Mouse (Mus musculus): ENCODE measurements at regions not wholly inside any gene's neighbourhood (a gene's known extent, or its start where the extent isn't known, plus 50 kb on each side); places are given as distances from the start of the nearest gene placed in this dataset.

DNA sequence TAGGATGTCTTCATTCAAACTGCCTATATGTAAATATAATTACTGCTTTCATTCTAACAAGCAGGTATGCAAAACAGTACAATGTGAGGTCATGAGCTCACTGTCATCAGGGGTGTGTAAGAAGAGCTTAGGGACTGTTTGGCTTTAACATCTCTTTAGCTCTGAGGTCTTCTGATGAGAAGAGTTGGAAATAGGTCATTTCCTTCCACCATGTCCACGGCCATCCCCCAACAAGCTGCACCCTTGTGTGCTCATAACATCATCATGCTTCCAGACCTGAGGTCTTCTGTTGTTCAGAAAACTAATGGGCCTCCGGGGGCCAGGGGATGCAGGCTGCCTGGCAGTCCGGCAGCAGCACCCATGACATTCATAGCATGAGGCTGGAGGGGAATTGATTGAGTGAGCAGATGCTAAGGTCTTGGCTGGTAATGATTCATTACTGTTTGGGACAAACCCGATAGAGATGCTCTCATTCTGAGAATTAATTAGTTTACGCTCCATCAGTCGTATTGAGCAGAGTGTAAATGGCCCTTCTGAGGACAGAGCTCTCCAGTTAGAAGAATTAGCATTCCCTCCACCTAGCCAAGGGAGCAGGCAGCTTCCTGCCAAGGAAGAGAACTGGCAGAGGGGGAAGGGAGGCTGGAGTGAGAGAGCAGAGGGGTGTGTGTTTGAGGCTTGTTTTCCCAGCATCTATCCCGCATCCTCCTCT is 64.0 kb downstream of the Rps24 start:
- H3K36me3 ChIP-seq (ENCODE audit: control insufficient read depth, insufficient read depth, low read length): no peaks in the 10 kb centered on the region
- H3K9ac ChIP-seq (ENCODE audit: low read depth, low read length): no peak overlapping the region
- no peak overlapping the region for H3K4me2 ChIP-seq (replicated peaks; ENCODE audit: low read depth, low read length)
- no peaks in the 10 kb centered on the region for H3K9me3 ChIP-seq (ENCODE audit: control insufficient read depth, low read length)
- no peak overlapping the region for H3K4me3 ChIP-seq (ENCODE audit: low read depth, low read length)
- no peaks in the 10 kb centered on the region for H3K4me1 ChIP-seq (replicated peaks; ENCODE audit: control insufficient read depth, insufficient read depth, low read length)
- 32% methylated on average over 7 of the region's 7 CpGs for WGBS
- H3K27me3 ChIP-seq (ENCODE audit: control insufficient read depth, insufficient read depth, low read length): no peaks in the 10 kb centered on the region
- DNase-seq (ENCODE audit: low spot score) (peak; percentile 68), ATAC-seq (ENCODE audit: low FRiP score) (peak; percentile 95)
- peak overlapping the region; percentile 88 for H3K27ac ChIP-seq (ENCODE audit: low read depth, low read length)

DNA sequence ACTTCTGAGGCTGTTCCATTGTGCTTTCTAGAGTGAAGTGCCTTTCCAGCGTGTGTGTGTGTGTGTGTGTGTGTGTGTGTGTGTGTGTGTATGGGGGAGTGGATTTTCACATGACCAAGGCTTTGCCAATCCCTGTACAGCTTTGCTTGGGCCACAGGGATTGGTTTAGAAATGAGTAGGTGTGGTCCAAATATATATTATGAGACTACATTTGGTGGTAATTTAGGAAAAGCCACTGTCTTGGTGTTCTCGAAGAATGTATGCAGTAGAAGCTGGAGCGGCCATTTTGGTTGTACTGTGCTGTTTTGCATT is 64.5 kb downstream of the Rps24 start:
- H3K4me3 ChIP-seq (ENCODE audit: low read depth, low read length): no peak overlapping the region
- no peak overlapping the region for H3K9ac ChIP-seq (ENCODE audit: low read depth, low read length)
- H3K27ac ChIP-seq (ENCODE audit: low read depth, low read length): peak overlapping the region; percentile 88
- H3K4me1 ChIP-seq (replicated peaks; ENCODE audit: control insufficient read depth, insufficient read depth, low read length): no peaks in the 10 kb centered on the region
- H3K4me2 ChIP-seq (replicated peaks; ENCODE audit: low read depth, low read length): no peak overlapping the region
- ATAC-seq (ENCODE audit: low FRiP score) (no peak; the same call in 1 of the 2 replicates), DNase-seq (ENCODE audit: low spot score) (no peak)
- no peaks in the 10 kb centered on the region for H3K9me3 ChIP-seq (ENCODE audit: control insufficient read depth, low read length)
- no peaks in the 10 kb centered on the region for H3K27me3 ChIP-seq (ENCODE audit: control insufficient read depth, insufficient read depth, low read length)
- no peaks in the 10 kb centered on the region for H3K36me3 ChIP-seq (ENCODE audit: control insufficient read depth, insufficient read depth, low read length)
- 68% methylated on average over 3 of the region's 3 CpGs for WGBS

DNA sequence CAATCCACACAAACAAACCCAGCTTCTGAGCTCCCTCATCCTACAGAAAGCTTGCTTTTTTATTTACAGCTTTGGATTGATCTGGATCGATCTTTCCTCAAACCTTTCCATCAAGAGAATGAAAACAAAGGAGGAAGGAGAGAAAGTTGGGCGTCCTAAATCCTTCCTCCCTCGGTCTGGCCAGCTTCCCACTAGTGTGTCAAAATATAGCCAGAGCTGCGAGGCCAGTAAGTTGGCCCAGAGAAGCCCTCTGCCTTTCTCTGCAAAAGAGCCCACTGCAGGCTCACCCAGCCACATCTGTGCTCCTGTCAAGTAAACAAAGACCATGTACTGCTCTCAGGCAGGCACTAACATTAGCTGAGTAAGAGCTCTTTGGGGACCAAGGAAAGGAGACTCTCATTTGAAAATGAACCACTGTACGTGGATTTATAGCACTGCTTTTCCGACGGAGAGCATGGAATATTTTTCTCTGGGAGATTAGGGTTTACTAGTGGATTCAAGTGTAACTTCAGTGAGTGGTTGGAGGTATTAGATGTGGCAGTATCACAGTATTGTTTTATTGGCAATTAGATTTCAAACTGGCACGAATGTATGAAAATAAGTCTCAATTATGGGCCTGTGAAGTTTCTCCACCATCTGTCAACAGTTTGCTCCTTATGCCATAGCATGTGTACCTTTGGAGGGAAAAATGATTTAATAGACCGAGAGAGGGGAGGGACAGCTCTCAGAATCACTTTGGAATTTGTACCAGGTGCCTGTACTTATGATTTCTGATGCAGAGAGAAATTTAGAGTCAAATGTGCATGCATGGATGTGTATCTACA is 78.1 kb downstream of the Rps24 start:
- no peak for ATAC-seq (ENCODE audit: low FRiP score)
- no peaks in the 10 kb centered on the region for H3K9me3 ChIP-seq (ENCODE audit: control insufficient read depth, low read length)
- 78% methylated on average over 9 of the region's 9 CpGs for WGBS
- no peaks in the 10 kb centered on the region for H3K36me3 ChIP-seq (ENCODE audit: control insufficient read depth, insufficient read depth, low read length)
- H3K4me1 ChIP-seq (replicated peaks; ENCODE audit: control insufficient read depth, insufficient read depth, low read length): 0 out of 2 replicates have a peak, but pooled peaks cover 2% of the 10 kb centered on the region
- no peak overlapping the region for H3K9ac ChIP-seq (ENCODE audit: low read depth, low read length)
- peak; percentile 5 for DNase-seq (ENCODE audit: low spot score)
- 0 out of 2 replicates have a peak overlapping the region, but pooled peaks have one; percentile 3 for H3K27ac ChIP-seq (ENCODE audit: low read depth, low read length)
- no peak overlapping the region for H3K4me3 ChIP-seq (ENCODE audit: low read depth, low read length)
- no peaks in the 10 kb centered on the region for H3K27me3 ChIP-seq (ENCODE audit: control insufficient read depth, insufficient read depth, low read length)
- no peak overlapping the region for H3K4me2 ChIP-seq (replicated peaks; ENCODE audit: low read depth, low read length)

DNA sequence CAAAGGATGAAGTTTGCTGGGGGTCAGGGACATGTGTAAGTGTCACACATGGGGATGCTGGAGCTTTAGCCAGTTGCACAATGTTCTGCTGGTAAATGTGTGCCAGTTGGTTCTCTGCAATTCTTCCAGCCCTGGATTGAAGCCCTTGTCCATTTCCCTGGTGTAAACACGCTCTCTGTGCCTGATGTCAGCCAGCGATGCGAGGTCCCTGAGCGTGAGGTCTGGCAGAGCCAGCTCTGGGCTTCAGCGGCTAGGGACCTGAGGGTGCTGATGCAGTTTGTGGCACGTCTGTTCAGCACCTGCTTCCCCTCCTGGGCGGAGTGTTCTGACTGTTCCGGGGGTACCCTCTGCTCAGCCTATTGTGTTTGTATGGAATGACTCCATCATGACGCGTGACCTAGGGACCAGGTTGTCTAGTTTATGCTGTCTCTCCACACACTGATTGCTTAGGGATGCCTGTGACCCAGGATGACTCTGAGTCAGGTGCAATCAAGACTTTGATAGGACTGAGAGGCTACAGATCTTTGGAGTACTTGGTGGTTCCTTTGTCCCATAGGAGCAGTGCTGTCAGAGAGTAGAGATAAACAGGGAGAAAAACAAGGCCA is 78.9 kb downstream of the Rps24 start:
- H3K4me1 ChIP-seq (replicated peaks; ENCODE audit: control insufficient read depth, insufficient read depth, low read length): 0 out of 2 replicates have a peak, but pooled peaks cover 2% of the 10 kb centered on the region
- ATAC-seq (ENCODE audit: low FRiP score) (no peak), DNase-seq (ENCODE audit: low spot score) (peak; percentile 17)
- no peak overlapping the region for H3K4me2 ChIP-seq (replicated peaks; ENCODE audit: low read depth, low read length)
- no peaks in the 10 kb centered on the region for H3K9me3 ChIP-seq (ENCODE audit: control insufficient read depth, low read length)
- H3K27me3 ChIP-seq (ENCODE audit: control insufficient read depth, insufficient read depth, low read length): no peaks in the 10 kb centered on the region
- H3K4me3 ChIP-seq (ENCODE audit: low read depth, low read length): no peak overlapping the region
- WGBS: 74% methylated on average over 10 of the region's 10 CpGs
- H3K27ac ChIP-seq (ENCODE audit: low read depth, low read length): no peak overlapping the region
- no peak overlapping the region for H3K9ac ChIP-seq (ENCODE audit: low read depth, low read length)
- no peaks in the 10 kb centered on the region for H3K36me3 ChIP-seq (ENCODE audit: control insufficient read depth, insufficient read depth, low read length)

DNA sequence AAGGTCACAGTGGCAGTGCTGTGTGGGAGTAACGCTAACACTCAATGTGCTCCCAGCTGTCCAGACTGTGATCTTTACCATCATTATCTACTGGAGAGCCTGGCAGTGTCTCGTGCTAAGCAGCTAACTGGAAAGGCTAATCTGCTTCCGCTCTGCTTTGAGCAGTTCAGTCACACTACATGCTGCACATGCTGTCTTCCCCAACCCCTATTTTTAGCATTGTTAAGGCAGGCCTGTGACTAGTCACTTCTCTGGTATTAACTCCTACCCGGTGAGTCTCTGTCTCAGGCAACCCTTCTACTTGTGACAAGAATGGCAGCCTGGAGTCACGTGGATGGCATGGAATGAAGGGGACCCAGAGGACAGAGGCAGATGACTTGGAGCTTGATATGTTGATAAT is 88.2 kb downstream of the Rps24 start:
- Histone ChIP-seq H3K36me3 (ENCODE audit: control insufficient read depth, insufficient read depth, low read length) (no peaks in the 10 kb centered on the region), H3K4me3 (ENCODE audit: low read depth, low read length) (no peak overlapping the region), H3K9me3 (ENCODE audit: control insufficient read depth, low read length) (no peaks in the 10 kb centered on the region), H3K4me2 (replicated peaks; ENCODE audit: low read depth, low read length) (no peak overlapping the region), H3K27ac (ENCODE audit: low read depth, low read length) (no peak overlapping the region), H3K27me3 (ENCODE audit: control insufficient read depth, insufficient read depth, low read length) (no peaks in the 10 kb centered on the region), H3K9ac (ENCODE audit: low read depth, low read length) (no peak overlapping the region), H3K4me1 (replicated peaks; ENCODE audit: control insufficient read depth, insufficient read depth, low read length) (peaks cover 6% of the 10 kb centered on the region; the same call in 1 of the 2 replicates)
- WGBS: 87% methylated on average over 5 of the region's 5 CpGs
- ATAC-seq (ENCODE audit: low FRiP score) (no peak), DNase-seq (ENCODE audit: low spot score) (no peak)

DNA sequence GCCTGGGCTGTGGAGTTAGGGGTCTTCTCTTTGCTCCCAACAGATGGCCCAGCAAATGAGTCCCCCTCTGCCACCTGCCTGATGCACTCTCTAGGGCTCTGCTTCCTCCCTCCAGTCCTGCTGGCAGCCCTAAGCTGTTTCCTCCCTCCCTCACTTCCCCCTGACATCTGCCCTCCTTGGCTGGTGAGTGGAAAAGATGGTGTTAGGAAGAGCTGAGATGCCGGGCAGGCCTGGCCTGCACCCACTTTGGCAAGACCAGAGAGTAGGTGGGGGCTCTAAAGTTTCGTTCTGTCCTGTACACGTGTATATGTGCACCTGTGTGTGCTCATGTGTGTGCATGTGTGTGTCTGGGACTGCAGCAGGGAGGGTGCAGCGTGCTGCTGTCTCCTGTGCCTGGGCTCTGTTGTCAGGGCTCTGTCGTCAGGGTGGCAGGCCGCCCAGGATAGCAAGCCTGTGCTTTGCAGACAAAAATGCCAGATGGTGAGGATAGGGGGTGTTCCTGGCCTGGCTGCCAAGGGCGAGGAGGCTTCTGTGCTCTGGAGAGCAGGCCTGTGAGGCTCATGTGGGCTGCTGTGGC is 91.7 kb downstream of the Rps24 start:
- Histone ChIP-seq H3K36me3 (ENCODE audit: control insufficient read depth, insufficient read depth, low read length) (no peaks in the 10 kb centered on the region), H3K4me1 (replicated peaks; ENCODE audit: control insufficient read depth, insufficient read depth, low read length) (peaks cover 6% of the 10 kb centered on the region; the same call in 1 of the 2 replicates), H3K9ac (ENCODE audit: low read depth, low read length) (peak overlapping the region; percentile 27; the same call in 1 of the 2 replicates), H3K27me3 (ENCODE audit: control insufficient read depth, insufficient read depth, low read length) (no peaks in the 10 kb centered on the region), H3K9me3 (ENCODE audit: control insufficient read depth, low read length) (no peaks in the 10 kb centered on the region), H3K27ac (ENCODE audit: low read depth, low read length) (peak overlapping the region; percentile 83), H3K4me2 (replicated peaks; ENCODE audit: low read depth, low read length) (no peak overlapping the region), H3K4me3 (ENCODE audit: low read depth, low read length) (no peak overlapping the region)
- ATAC-seq (ENCODE audit: low FRiP score): peak; percentile 89
- 31% methylated on average over 7 of the region's 7 CpGs for WGBS
- peak; percentile 43 for DNase-seq (ENCODE audit: low spot score)

DNA sequence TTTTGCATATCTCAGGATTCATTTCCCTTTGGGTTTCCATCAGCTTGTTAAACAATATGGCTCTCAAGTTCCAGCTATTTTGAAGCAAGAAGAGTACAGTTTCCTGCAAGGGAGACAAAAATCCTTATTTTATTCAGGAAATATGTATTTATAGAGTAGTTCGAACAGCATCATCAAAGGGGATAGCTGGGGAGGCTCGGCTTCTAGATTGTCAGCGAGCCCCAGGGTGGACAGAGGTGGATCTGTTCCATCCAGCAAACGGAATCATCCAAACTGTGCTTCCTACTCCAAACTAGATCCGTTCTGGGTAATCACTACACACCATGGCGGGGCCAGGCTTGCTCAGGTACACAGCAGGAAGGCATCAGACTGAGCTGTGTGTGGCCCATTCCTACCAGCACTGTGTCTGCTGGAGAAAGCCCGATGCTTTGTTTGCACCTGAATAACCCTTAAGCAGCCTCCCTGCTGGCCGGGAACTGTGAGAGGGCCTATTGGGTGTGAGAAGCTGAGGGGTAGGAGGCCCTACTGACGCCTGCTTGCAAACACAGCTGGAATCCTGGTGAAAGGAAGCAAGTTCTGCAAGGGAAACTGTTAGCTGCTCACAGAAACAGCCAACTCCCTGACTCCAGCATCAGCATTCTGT is 92.3 kb downstream of the Rps24 start:
- 0 out of 2 replicates have a peak, but pooled peaks have one; percentile 33 for ATAC-seq (ENCODE audit: low FRiP score)
- Histone ChIP-seq H3K27ac (ENCODE audit: low read depth, low read length) (peak overlapping the region; percentile 83), H3K27me3 (ENCODE audit: control insufficient read depth, insufficient read depth, low read length) (no peaks in the 10 kb centered on the region), H3K4me2 (replicated peaks; ENCODE audit: low read depth, low read length) (no peak overlapping the region), H3K36me3 (ENCODE audit: control insufficient read depth, insufficient read depth, low read length) (no peaks in the 10 kb centered on the region), H3K9ac (ENCODE audit: low read depth, low read length) (peak overlapping the region; percentile 27; the same call in 1 of the 2 replicates), H3K4me3 (ENCODE audit: low read depth, low read length) (no peak overlapping the region), H3K9me3 (ENCODE audit: control insufficient read depth, low read length) (no peaks in the 10 kb centered on the region), H3K4me1 (replicated peaks; ENCODE audit: control insufficient read depth, insufficient read depth, low read length) (peaks cover 6% of the 10 kb centered on the region; the same call in 1 of the 2 replicates)
- peak; percentile 41 for DNase-seq (ENCODE audit: low spot score)
- 21% methylated on average over 9 of the region's 9 CpGs for WGBS

DNA sequence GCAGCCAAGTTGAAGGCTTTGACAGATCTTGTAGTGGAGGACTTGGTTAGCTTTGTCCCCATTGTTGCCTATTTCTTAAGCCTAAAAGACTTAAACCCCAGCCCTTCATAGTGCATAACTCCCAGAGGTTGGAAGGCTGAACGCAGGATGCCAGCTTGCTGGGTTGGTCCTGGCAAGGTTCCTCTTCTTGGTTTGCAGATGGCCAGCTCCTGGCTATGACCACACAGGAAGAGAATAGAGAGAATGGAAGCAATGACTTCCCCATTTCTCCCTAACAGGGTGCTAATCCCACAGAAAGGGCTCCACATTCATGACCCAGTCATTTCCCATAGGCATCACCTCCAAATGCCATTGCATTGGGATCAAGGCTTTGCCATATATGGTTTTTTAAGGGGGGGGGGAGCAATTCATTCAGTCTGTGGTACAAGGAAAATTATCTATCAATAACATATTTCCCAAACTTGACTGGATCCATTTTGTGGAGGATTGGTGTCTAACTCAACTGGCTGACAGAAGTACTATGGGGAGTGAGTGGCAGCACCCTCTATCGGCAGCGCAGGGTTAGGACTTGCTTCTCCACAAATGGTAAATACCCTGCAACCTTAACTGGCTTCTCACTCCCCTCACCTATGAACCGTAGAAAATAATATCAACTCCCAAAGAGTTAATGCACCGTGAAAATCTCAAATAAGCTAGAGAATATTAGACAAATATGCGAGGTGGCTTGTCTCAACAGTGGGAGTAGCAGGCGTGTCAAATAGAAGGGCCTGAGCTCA is 99.4 kb downstream of the Rps24 start:
- Histone ChIP-seq H3K4me1 (replicated peaks; ENCODE audit: control insufficient read depth, insufficient read depth, low read length) (no peaks in the 10 kb centered on the region), H3K36me3 (ENCODE audit: control insufficient read depth, insufficient read depth, low read length) (no peaks in the 10 kb centered on the region), H3K9me3 (ENCODE audit: control insufficient read depth, low read length) (no peaks in the 10 kb centered on the region), H3K9ac (ENCODE audit: low read depth, low read length) (no peak overlapping the region), H3K4me3 (ENCODE audit: low read depth, low read length) (no peak overlapping the region), H3K27me3 (ENCODE audit: control insufficient read depth, insufficient read depth, low read length) (no peaks in the 10 kb centered on the region), H3K4me2 (replicated peaks; ENCODE audit: low read depth, low read length) (no peak overlapping the region), H3K27ac (ENCODE audit: low read depth, low read length) (no peak overlapping the region)
- 64% methylated on average over 7 of the region's 7 CpGs for WGBS
- DNase-seq (ENCODE audit: low spot score) (peak; percentile 14), ATAC-seq (ENCODE audit: low FRiP score) (no peak)
